Mouse (Mus musculus) left cerebral cortex, postnatal 10 days (tissue): ENCODE measurements around the gene Pcnt. TPM values are rescaled to one million over a fixed set of nuclear protein-coding genes. Genes with fewer than 3 reads are reported as not detected.

Source experiments
- DNase-seq, 2 experiments: peaks; one replicate each; pipeline ENCODE4 v3.0.0; 2021 to 2022; ENCODE audit warnings: low spot score in 2 of 2, mixed read lengths in 1 of 2; ENCODE audit errors: extremely low spot score in 1 of 2
- intact Hi-C: fragments of 180-260 bp; cut with DNase I; formaldehyde crosslinking; loops from one replicate; pipeline ENCODE4 v1.15.1; 2025
- total RNA-seq, 2 experiments: library from RNA; stranded (reverse); gene quantifications; 2 replicates each; pipeline ENCODE4 v1.2.3; 2021

Gene Pcnt
- total RNA-seq, 2 experiments from 2014 or later, result 14.2 to 14.3 TPM

GRCm38 (mm10) chr10:76334350-76334749, 108.2 kb downstream of the Pcnt start:
- DNase-seq, result no peak
- intact Hi-C loops, result no loop called here

- intact Hi-C loops, result no loop called here
- DNase-seq, result no peak
Measured at GRCm38 (mm10) chr10:76332040-76332439, 110.5 kb downstream of the Pcnt start.

DNA sequence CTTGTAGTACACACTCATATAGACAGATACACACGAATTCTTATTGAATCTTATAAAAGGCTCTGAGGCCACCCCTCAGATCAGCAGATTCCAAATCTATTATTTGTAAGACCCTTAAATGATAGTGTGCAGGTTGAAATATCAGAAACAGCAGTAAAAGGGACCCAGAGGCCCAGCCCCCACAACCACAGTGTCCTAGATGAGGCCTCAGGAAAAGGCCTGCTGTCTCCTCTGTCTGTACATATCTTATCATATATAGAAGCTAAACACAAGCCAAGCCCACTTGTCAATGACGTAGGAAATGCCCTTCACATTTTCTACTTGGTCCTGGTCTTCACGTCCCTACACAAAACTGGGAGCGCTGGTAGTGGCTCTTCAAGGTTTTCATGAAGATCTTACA, 113.5 kb downstream of the Pcnt start:
- DNase-seq, result no peak

DNA sequence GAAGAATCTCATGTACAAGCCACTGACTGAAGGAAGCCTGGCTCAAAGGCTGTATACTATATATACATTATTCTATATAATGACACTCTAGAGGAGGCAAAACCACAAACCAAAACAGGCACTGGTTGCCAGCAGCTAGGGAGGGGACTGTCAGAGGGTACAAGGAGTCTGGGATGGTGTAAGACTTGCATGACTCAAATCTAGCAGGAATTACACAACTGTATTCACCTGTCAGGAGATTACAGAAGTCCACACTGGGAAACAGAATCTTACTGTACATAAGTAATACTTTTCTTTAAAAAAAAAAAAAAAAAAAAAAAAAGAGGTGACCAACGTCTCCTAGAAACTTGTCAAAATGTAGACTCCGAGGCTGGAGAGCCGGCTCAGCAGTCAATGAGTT, 114.0 kb downstream of the Pcnt start:
- DNase-seq, result no peak
- intact Hi-C loops, result no loop called here

More for the DNA sequence above, 113.5 kb downstream of the Pcnt start:
- intact Hi-C loops, result no loop called here

DNA sequence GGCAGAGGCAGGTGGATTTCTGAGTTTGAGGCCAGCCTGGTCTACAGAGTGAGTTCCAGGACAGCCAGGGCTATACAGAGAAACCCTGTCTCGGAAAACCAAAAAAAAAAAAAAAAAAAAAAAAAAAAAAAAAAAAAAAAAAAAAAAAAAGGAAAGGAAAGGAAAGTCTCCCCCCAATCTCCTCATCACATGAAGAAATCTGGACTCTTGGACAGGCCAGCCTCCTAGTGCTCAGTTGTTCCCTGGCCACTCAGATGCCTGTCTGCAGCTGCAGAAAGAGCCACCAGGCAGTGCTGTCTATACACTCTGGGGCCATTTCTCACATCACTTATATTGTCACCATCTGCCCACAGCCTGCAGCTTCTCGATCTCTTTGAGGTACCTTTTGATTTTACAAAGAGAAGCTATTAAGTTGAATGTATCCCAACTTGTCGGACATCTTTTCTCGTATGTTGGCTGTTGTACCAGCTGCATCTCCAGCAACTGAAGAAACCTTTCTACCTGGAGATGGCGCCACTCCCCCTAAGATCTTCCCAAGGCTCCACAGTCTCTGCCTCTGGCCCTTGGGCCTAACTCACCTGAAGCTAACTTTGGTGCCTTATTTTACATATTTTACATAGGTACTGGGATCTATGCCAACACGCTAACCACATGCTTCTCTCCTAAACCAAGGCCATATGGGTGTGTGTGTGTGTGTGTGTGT, 116.1 kb downstream of the Pcnt start:
- peak in 1 of 2 experiments; percentile 53 for DNase-seq
- intact Hi-C loops, result no loop called here

GRCm38 (mm10) chr10:76317623-76318022, 125.0 kb downstream of the Pcnt start:
- intact Hi-C loops, result no loop called here
- peak in 1 of 2 experiments; percentile 45 for DNase-seq

GRCm38 (mm10) chr10:76316194-76316593, 126.4 kb downstream of the Pcnt start:
- peak in 1 of 2 experiments; percentile 47 for DNase-seq
- intact Hi-C loops, result no loop called here

- intact Hi-C loops, result no loop called here
- DNase-seq, result no peak
Measured at GRCm38 (mm10) chr10:76306738-76307137, 135.8 kb downstream of the Pcnt start.

Other genes starting within 250 kb of the Pcnt start
- gene Prmt2, start 204.9 kb downstream of the Pcnt start, total RNA-seq, result 10 to 100 TPM; 74.7 to 79.4 TPM
- gene S100b, start 188.9 kb downstream of the Pcnt start, total RNA-seq, result 10 to 100 TPM; 39.4 to 46.9 TPM
- 10 to 100 TPM; 62.9 to 64.1 TPM for gene Dip2a, start 97.5 kb downstream of the Pcnt start, total RNA-seq
- not detected for gene AC141477.1, start 2.3 kb downstream of the Pcnt start, total RNA-seq
- not detected for gene 2610028H24Rik, start 6.3 kb upstream of the Pcnt start, total RNA-seq
- gene Mcm3ap, start 26.1 kb upstream of the Pcnt start, total RNA-seq, result 10 to 100 TPM; 45.5 TPM
- gene Ybey, start 26.3 kb upstream of the Pcnt start, total RNA-seq, result 1 to 10 TPM; 3.3 to 3.9 TPM
- 10 to 100 TPM; 70.9 to 71.3 TPM for gene Lss, start 88.8 kb upstream of the Pcnt start, total RNA-seq
- not detected for gene Spatc1l, start 119.5 kb upstream of the Pcnt start, total RNA-seq
- gene Ftcd, start 132.9 kb upstream of the Pcnt start, total RNA-seq, result not detected
- 10 to 100 TPM; 15.6 to 18.8 TPM for gene Col6a2, start 180.8 kb upstream of the Pcnt start, total RNA-seq